Mouse (Mus musculus): ENCODE measurements around the gene Cdk5r1. TPM values are rescaled to one million over a fixed set of nuclear protein-coding genes. Genes with fewer than 3 reads are reported as not detected.

Gene Cdk5r1
- polyA plus RNA-seq, 1 experiment from 2014 or later, result 4.7 TPM

DNA sequence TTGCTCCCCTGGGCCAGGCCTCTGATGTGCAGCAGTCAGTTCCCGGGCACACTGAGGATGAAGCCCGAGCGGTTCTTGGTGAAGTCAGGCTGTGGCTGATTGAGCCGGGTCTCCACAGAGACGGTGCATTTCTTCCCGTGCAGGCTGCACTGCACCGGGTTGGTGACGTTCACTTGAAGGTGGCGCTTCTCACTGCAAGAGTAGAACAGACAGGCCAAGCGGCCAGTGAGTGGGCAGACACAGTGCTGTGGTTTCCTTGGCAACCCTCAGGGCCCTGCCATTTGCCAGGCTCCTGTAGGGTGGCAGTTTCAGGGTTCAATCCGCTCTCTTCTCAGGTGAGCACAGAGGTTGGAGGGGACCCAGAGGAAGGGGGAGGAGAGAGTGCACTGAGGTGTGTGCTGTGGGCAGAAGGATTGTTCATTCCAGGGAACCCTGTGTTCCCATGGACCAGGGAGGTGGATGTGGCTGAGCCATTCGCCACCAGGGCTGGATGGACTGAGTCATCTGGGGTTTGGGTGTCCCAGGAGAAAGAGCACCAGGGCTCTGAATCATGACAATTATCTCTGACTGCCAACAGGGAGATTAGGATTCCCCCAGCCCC, 7.5 kb downstream of the Cdk5r1 start:
- peaks cover 3% of the 10 kb centered on the region for H3K36me3 ChIP-seq (replicated peaks)
- peaks cover 54% of the 10 kb centered on the region for H3K4me1 ChIP-seq
- H3K4me3 ChIP-seq, result no peak overlapping the region
- peak overlapping the region; percentile 48; the same call in 1 of the 2 replicates for H3K27ac ChIP-seq
- peaks cover 60% of the 10 kb centered on the region for H3K27me3 ChIP-seq (ENCODE audit: poor library complexity, severe bottlenecking)
- WGBS, result 41% methylated on average over 12 of the region's 12 CpGs
- H3K9me3 ChIP-seq, result no peaks in the 10 kb centered on the region
- DNase-seq (ENCODE audit: extremely low spot score, low spot score), result no peak

DNA sequence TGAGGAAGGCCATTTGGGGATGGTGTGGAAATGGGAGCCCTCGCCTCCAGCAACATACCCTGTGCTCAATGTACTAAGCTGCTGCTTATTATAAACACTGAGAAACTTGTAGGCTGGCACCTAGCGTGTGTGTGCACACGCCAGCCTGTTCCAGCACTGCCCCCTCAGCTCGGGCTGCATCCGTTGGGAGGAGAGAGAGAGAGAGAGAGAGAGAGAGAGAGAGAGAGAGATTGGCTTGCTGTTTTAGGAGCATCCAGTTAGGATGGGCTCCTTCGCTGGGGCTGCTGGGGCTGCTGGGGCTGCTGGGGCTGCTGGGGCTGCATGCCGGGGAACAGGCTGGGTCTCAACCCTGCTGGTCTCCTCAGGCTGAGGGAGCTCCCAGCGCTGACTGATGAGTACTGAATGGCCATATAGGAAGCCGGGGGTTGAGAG, 8.3 kb downstream of the Cdk5r1 start:
- H3K4me3 ChIP-seq, result no peak overlapping the region
- WGBS, result 79% methylated on average over 9 of the region's 9 CpGs
- peaks cover 54% of the 10 kb centered on the region for H3K4me1 ChIP-seq
- no peaks in the 10 kb centered on the region for H3K9me3 ChIP-seq
- no peak overlapping the region for H3K27ac ChIP-seq
- DNase-seq (ENCODE audit: extremely low spot score, low spot score), result no peak
- peaks cover 55% of the 10 kb centered on the region for H3K27me3 ChIP-seq (ENCODE audit: poor library complexity, severe bottlenecking)
- peaks cover under 1% of the 10 kb centered on the region; the same call in 1 of the 2 replicates for H3K36me3 ChIP-seq (replicated peaks)

- H3K27me3 ChIP-seq (ENCODE audit: poor library complexity, severe bottlenecking), result peaks cover 58% of the 10 kb centered on the region
- H3K4me1 ChIP-seq, result peaks cover 55% of the 10 kb centered on the region
- no peaks in the 10 kb centered on the region for H3K9me3 ChIP-seq
- DNase-seq (ENCODE audit: extremely low spot score, low spot score), result no peak
- 91% methylated on average over 10 of the region's 10 CpGs for WGBS
- no peak overlapping the region for H3K27ac ChIP-seq
- no peak overlapping the region for H3K4me3 ChIP-seq
- H3K36me3 ChIP-seq (replicated peaks), result no peaks in the 10 kb centered on the region
Measured at GRCm38 (mm10) chr11:80485622-80486206, 8.9 kb downstream of the Cdk5r1 start.

DNA sequence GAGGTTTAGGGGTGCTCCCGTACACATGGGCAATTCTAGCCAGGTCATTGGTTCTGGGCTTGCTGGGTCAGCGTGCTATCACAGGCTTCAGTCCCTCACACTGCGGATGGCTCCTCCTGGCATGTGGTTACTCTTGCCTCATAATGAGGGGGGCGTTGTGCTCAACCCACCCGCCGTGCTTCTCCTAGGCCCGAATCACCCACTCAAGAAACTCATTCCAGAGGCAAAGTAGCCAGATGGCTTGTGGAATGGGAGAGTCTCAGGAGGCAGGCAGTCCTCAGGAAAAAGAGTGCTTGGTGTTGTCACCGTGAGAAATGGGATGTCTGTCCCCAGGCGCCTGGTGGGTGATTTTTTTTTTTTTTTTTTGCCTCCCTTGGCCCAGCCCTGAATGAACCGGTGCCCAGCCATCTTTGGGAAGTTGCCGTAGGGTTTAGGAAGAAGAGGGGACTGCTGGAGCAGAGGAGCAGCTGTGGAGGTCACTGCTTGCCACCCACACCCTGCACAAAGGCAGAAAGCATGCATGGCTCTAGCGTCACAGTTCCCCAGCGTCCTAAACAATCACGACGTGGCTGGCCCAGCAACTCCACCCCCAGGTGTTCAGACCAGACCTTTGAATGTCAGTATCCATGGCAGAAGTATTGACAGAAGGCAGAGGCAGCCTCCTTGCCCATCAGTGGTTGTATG, 11.2 kb downstream of the Cdk5r1 start:
- H3K27me3 ChIP-seq (ENCODE audit: poor library complexity, severe bottlenecking), result peaks cover 44% of the 10 kb centered on the region
- H3K9me3 ChIP-seq, result no peaks in the 10 kb centered on the region
- peaks cover 45% of the 10 kb centered on the region for H3K4me1 ChIP-seq
- H3K27ac ChIP-seq, result no peak overlapping the region
- no peak overlapping the region for H3K4me3 ChIP-seq
- 79% methylated on average over 15 of the region's 15 CpGs for WGBS
- DNase-seq (ENCODE audit: extremely low spot score, low spot score), result no peak
- H3K36me3 ChIP-seq (replicated peaks), result no peaks in the 10 kb centered on the region

DNA sequence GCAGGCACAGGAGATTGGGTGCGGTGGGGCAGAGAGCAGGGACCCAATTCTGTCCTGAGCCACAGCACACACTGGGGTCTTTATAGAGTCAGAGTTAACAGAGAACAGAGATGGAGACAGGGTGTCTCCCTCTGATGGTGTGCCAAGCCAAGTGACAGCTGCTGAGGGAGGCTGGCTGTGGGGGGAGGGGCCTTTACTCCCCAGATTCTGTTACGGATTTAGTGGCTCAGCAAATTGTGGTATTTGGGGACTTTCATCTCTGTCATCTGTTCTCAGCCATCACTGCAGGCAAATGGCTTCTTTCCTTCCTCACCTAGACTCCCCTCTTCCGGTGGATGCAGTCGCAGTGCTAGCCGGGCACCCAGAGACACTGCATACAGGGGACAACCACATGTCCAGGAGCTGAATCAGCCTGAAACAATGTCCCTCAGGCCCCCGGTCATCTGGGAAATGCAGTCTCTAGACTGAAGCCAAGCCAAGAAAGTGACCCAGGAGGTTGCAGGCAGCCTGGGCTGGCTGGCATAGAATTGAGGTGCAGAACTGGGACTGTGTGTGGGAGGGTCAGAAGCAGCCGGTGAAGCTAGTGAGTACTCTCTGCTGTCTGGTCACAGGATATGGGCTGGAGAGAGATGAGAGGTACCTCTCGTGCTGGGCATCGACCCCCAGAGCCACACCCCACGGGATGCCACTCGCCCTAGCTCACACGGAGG, 12.5 kb downstream of the Cdk5r1 start:
- peaks cover 34% of the 10 kb centered on the region for H3K4me1 ChIP-seq

GRCm38 (mm10) chr11:80489882-80490196, 13.0 kb downstream of the Cdk5r1 start:
- Histone ChIP-seq H3K27me3 (ENCODE audit: poor library complexity, severe bottlenecking) (peaks cover 31% of the 10 kb centered on the region), H3K4me3 (no peak overlapping the region), H3K27ac (0 out of 2 replicates have a peak overlapping the region, but pooled peaks have one; percentile 30), H3K9me3 (no peaks in the 10 kb centered on the region), H3K36me3 (replicated peaks) (no peaks in the 10 kb centered on the region), H3K4me1 (peaks cover 32% of the 10 kb centered on the region)
- 64% methylated on average over 5 of the region's 5 CpGs for WGBS
- no peak for DNase-seq (ENCODE audit: extremely low spot score, low spot score)

More for the DNA sequence above, 12.5 kb downstream of the Cdk5r1 start:
- Histone ChIP-seq H3K27ac (peak overlapping the region; percentile 44), H3K4me3 (no peak overlapping the region), H3K9me3 (no peaks in the 10 kb centered on the region), H3K27me3 (ENCODE audit: poor library complexity, severe bottlenecking) (peaks cover 33% of the 10 kb centered on the region), H3K36me3 (replicated peaks) (no peaks in the 10 kb centered on the region)
- no peak for DNase-seq (ENCODE audit: extremely low spot score, low spot score)
- 61% methylated on average over 12 of the region's 12 CpGs for WGBS

DNA sequence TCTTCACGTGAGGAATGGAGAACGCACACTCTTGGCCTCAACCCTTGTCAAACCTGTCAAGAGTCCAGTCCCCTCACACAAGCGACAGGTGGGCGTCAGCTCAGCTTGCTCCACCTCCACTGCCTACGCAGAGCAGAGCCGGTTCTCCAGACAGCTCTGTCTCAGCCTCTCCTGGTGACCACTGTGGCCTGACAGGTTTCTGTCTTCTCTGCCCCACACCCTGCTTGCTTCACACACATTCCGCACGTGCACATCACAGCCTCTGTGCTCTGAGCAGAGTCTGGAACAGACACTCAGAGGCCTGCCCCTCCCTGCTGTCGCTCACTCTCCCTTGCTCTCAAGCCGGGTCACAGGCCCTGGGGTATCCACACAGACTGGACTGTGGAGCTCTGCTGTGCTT, 14.0 kb downstream of the Cdk5r1 start:
- DNase-seq (ENCODE audit: extremely low spot score, low spot score), result no peak
- Histone ChIP-seq H3K27ac (0 out of 2 replicates have a peak overlapping the region, but pooled peaks have one; percentile 37), H3K36me3 (replicated peaks) (no peaks in the 10 kb centered on the region), H3K4me1 (peaks cover 26% of the 10 kb centered on the region), H3K27me3 (ENCODE audit: poor library complexity, severe bottlenecking) (peaks cover 21% of the 10 kb centered on the region), H3K9me3 (no peaks in the 10 kb centered on the region), H3K4me3 (no peak overlapping the region)
- WGBS, result 80% methylated on average over 10 of the region's 10 CpGs

DNA sequence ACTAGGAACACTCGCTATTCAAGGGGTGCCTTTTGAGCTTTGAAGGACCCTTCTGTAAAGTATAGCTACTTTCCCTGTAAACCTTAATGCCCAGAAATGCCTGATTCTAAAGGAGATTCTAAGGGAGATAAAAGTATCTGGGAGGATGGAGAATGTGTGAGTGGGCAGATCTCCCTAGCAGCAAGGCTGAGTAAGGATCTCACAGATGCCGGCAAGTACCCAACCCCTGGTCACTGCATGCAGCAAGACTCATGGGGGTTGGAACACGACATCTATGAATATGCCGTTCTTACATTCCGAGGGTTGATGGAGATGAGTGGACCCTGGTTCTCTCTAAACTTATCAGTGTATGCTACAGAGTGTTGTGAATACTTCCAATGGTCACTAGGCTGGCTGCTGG, 16.4 kb downstream of the Cdk5r1 start:
- H3K9me3 ChIP-seq, result no peaks in the 10 kb centered on the region
- peaks cover 24% of the 10 kb centered on the region for H3K4me1 ChIP-seq
- no peak overlapping the region for H3K27ac ChIP-seq
- no peak for DNase-seq (ENCODE audit: extremely low spot score, low spot score)
- 97% methylated on average over 5 of the region's 5 CpGs for WGBS
- no peaks in the 10 kb centered on the region for H3K36me3 ChIP-seq (replicated peaks)
- H3K27me3 ChIP-seq (ENCODE audit: poor library complexity, severe bottlenecking), result peaks cover 13% of the 10 kb centered on the region
- H3K4me3 ChIP-seq, result no peak overlapping the region

DNA sequence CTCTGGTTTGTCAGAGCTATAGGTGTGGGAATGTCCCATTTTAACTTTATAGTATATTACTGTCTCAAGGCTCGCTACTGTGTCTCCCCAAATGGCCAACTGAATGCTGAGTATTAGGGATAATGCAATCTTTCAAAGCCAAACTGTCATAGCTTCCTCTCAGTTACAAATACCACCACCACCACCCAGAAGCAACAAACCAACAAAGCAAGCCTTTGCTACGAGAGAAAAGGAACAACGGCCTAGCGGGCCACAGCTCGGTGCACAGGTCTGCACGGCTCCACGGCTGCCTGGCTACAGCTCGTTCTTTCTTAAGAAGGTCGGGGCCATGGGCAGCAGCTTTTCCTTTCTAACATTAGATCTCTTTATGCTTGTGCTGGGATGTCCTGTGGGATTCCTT, 18.0 kb downstream of the Cdk5r1 start:
- DNase-seq (ENCODE audit: extremely low spot score, low spot score), result no peak
- Histone ChIP-seq H3K27me3 (ENCODE audit: poor library complexity, severe bottlenecking) (peaks cover 11% of the 10 kb centered on the region; the same call in 1 of the 2 replicates), H3K36me3 (replicated peaks) (no peaks in the 10 kb centered on the region), H3K4me3 (no peak overlapping the region), H3K4me1 (peaks cover 28% of the 10 kb centered on the region), H3K27ac (no peak overlapping the region), H3K9me3 (no peaks in the 10 kb centered on the region)
- 75% methylated on average over 9 of the region's 9 CpGs for WGBS

- WGBS, result 93% methylated on average over 6 of the region's 6 CpGs
- Histone ChIP-seq H3K27me3 (ENCODE audit: poor library complexity, severe bottlenecking) (0 out of 2 replicates have a peak, but pooled peaks cover 2% of the 10 kb centered on the region), H3K4me3 (no peak overlapping the region), H3K36me3 (replicated peaks) (no peaks in the 10 kb centered on the region), H3K4me1 (peaks cover 27% of the 10 kb centered on the region), H3K27ac (no peak overlapping the region), H3K9me3 (no peaks in the 10 kb centered on the region)
- DNase-seq (ENCODE audit: extremely low spot score, low spot score), result no peak
Measured at GRCm38 (mm10) chr11:80495972-80496371, 19.1 kb downstream of the Cdk5r1 start.

DNA sequence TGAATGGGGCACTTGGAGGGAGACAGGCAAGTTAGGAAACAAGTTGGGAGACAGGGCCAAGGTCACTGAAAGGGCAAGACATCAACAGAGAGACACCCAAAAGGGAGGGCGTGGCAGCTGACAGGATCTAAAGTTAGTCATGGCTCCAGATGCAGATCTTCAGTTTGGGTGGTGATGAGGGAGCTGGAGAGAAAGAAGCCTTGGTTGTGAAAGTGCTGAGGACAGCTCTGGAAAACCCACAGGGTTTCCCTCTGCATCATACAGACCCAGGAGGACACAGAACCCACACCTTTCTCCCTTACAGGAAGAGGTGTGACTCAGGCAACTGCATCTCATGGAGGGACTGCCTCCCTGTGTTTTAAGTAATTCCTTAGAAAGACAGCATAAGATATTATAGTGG, 19.8 kb downstream of the Cdk5r1 start:
- Histone ChIP-seq H3K4me3 (no peak overlapping the region), H3K9me3 (no peaks in the 10 kb centered on the region), H3K27me3 (ENCODE audit: poor library complexity, severe bottlenecking) (no peaks in the 10 kb centered on the region), H3K4me1 (peaks cover 24% of the 10 kb centered on the region), H3K27ac (no peak overlapping the region), H3K36me3 (replicated peaks) (no peaks in the 10 kb centered on the region)
- no peak for DNase-seq (ENCODE audit: extremely low spot score, low spot score)
- 93% methylated on average over 1 of the region's 1 CpGs for WGBS

DNA sequence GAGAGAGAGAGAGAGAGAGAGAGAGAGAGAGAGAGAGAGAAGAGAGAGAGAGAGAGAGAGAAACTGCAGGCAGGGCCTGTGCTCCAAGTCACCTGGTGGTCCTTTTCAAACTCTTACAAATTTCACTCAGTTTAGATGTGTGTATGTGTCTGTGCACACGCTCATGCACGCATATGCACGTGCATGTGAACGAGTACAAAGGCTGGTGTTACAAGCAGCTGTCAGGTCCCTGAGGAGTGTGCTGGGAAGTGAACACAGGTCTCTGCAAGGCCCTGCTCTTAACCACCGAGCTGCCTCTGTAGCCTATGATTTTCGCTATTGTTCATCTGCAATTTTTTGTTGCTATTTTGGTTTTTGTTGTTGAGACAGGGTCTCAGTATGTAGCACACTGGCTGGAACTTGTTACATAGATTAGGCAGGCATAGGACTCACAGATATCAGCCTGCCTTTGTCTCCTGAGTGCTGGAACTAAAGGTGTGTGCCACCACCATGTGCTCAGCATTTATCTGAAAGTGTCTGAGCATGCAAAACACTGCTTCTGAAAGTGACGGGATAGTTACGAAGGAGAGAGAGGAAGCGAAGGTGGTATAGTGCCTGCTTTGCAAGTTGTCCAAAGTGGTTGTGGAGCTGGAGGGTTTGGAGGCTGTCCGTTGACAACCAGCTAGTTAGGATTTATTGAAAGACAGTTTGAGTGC, 20.5 kb downstream of the Cdk5r1 start:
- Histone ChIP-seq H3K27ac (no peak overlapping the region), H3K9me3 (no peaks in the 10 kb centered on the region), H3K27me3 (ENCODE audit: poor library complexity, severe bottlenecking) (no peaks in the 10 kb centered on the region), H3K4me3 (no peak overlapping the region), H3K4me1 (peaks cover 24% of the 10 kb centered on the region), H3K36me3 (replicated peaks) (no peaks in the 10 kb centered on the region)
- 86% methylated on average over 10 of the region's 10 CpGs for WGBS
- DNase-seq (ENCODE audit: extremely low spot score, low spot score), result no peak
